Mouse (Mus musculus) cerebellum, adult (tissue): ENCODE results near the gene Fkbp15.

ENCODE experiments used
- ATAC-seq: cut with Nextera tagmentation; 2 replicates; pipeline ENCODE4 v1.9.2; 2017; ENCODE audit warnings: mild to moderate bottlenecking, moderate library complexity, mixed read lengths; ENCODE audit not compliant: insufficient number of reproducible peaks, low FRiP score, low TSS enrichment

Gene Fkbp15

DNA sequence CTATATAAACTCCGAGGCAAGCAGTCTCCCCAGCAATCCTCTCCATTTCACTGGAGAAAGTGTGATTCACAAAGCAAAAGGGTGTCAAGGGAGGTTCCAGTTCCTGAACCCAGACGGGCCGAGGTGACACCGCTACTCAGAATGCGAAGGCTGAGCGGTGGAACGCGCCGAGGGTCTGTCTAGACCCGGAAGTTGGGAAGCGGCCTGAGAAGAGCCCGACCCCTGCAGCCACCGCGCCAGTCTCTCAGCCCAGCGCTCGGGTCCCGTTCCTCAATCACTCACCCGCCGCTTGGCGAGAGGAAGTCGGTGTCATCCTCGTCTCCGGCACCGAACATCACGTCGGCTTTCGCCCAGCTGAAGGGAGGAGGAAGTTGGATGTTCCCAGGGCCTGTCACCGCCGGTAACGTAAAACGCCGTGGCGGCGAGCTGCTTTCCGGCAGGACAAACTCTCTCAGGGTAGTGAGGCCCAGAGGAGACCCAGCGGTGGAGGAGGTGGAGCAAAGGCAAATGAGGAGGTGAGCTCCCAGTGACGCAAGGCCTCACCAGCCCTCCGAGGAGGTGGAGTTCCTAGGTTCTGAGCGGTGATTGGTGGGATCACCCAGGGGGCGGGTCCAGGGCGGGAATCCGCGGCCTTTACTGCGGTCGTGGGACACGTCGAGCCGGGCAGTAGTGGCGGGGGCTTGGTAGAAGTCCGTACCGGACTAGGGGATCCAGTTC, at the start of gene Fkbp15, which contains the start of gene Slc31a1:
Fkbp15 (minus strand) TSS at position 461 of the 717 bp plus-strand sequence.
Slc31a1 (plus strand) TSS at position 640 of the 717 bp plus-strand sequence.
- ATAC-seq = peak; percentile 100

DNA sequence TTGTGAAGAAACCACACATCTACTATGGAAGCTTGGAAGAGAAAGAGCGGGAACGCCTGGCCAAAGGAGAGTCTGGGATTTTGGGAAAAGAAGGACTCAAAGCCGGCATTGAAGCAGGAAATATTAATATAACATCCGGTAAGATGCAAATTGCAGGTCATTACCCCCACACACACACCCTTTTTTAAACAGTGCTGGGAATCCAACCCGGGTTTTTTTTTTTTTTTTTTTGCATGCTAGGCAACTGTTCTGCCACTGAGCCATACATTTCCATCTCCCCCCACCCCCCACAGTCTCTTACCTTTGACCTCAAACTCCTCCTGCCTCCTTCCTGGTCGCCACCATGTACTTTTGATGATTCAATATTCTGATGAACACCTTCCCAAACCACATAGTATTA, 49.3 kb upstream of the Fkbp15 start:
- ATAC-seq = no peak

DNA sequence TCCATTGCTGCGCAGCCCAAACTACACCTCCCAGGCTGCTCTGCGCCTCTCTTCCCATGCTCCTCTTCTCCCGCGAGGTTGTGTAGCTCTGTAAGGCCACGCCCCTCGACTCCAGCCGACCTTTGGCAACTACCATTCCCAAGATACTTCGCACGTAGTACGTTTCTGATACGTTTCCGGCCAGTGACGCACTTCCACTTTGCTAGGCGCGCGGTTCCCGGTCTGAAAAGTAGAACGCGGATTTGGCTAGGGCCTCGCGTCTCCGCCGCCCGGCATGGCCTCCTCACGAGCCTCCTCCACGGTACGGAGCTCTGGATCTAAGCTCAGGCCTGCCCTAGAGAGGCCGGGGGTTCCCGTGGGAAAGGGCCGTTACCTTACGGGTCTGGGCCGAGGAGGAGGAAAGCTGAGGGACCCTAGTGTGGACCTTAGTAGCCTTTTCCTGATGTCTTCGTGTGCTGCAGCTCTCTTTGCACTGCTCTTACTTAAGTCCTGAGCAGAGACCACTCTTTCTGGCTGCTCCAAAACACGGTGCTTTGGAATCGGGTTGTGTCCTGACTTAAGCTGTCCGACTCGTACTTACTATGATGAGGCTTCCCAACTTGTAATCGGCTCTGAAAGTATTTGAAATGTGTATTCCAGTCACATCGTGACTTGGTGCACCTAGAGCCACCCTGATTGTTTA, 48.4 kb upstream of the Fkbp15 start, which contains the start of the genes Cdc26 and Prpf4:
Cdc26 (minus strand) TSS at position 42 of the 682 bp plus-strand sequence.
Prpf4 (plus strand) TSS at position 197 of the 682 bp plus-strand sequence.
- ATAC-seq = peak; percentile 98

DNA sequence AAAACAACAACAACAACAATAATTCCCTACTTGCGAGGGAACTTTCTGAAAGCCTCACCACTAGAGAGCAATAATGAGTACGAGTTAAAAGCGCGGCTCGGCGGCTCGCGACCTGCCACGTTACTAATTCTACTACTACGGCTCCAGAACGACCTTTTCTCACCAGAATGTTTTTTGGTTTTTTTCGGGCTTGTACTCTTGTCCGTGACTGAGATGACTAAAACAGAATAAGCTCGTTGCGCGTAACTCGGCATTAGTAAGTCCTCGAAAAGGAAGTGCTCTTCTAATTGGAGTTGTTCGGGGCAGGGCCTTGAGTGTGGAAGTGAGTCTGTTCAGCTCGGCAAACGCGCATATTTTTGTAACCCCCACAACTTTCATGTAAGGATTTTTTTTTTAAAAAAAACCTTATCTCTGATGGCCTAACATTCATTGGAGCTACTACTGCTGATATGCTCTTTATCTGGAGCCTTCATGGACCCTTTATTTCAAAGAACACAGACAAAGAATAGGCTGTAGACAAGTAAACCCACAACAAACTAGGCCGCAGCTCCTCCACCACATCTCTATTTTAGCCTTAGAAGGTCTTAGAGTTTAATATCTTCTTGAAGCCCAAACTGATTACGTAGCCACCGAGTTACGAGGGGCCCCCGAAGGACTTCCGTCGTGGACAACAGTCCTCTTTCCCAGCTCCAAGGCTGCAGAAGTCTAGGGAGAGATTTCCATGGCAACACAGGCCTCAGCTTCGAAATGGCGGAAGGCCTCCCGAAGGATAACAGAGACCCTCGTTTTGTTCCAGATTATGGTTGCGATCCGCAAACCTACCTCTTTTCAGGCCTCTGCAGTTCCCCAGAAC, 47.6 kb upstream of the Fkbp15 start:
- peak; percentile 47 for ATAC-seq

DNA sequence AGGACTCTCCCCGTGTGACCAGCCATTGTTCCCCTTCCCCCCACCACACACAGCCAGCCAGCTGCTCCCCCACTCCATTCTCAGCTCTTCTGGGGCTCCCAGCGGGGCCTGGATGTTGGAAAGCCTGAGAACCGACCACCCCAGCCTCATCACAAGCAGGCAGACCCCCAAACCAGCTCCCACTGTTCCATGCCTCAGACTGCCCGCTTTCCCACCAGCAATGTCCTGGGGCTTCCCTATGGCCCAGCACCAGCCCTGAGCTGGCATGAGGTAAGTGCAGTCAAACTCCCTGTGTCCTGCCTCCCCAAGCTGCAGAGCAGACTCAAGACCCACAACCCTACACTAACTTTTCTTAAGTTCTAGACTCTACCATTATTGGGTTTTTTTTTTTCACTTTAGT, 45.8 kb upstream of the Fkbp15 start:
- no peak for ATAC-seq

DNA sequence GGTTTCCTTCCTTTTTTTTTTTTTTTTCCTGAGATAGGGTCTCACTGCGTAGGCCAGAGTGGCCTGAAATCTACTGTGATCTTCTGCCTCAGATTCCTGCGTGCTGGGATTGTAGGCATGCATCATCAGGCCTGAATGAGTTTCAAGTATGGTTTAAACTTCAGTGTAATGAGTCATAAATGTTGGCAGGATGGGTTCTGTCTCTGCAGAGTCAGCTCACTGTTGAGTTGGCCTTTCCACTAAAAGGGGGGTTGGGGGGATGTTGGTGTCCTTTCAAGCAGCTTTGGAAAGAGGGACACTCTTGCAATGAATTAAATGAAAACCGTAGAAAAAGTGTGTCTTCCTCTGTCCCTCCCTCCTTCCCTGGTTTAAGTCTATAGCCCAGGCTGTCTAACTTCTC, 38.6 kb upstream of the Fkbp15 start:
- no peak for ATAC-seq

DNA sequence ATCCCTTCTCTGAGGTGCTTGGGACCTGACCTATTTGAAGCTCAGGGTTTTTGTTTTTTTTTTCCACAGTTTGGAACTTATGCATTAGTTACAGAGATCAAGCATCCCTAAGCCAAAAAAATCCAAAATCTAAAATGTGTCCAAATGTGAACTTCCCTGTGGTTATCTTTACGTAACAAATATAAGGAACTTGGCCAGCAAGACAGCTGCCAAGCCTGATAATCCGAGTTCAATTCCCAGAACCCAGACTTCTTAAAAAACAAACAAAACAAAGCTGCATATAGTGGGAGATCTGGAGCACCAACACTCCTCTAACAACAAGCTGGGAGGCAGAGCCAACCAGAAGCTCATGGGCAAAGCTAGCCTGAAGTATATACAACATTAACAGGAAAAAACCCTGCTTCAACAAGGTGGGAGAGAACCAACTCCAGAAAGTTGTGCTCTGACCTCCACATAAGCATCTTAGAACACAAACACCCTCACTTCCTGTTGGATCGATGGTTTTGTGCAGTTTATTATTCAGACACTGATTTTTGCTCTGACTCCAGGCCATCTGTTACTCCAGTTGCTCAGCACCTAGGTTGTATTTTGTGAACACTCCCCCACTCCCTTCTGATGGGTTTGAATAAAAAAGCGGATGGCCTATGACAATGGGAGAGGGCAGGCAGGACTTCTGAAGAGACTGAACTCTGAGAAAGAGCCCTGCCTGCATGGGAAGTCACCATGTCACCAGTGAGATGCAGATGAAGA, 37.4 kb upstream of the Fkbp15 start:
- ATAC-seq = no peak

DNA sequence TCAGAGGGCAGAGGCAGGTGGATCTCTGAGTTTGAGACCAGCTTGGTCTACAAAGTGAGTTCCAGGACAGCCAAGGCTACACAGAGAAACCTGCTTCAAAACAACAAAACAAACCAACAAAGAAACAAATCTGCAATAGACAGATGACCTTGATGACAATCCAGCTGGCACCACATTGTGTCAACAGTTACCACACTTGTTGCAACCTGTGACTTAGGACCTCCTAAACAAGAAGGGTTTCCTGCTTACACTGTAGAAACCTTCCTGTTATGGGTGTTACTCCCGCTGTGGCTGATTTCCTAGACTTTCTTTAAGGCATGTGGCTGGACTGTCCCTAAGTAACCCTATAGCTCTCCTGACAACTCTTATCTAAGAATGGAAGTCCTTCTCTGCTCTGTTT, 35.5 kb upstream of the Fkbp15 start:
- ATAC-seq = no peak

DNA sequence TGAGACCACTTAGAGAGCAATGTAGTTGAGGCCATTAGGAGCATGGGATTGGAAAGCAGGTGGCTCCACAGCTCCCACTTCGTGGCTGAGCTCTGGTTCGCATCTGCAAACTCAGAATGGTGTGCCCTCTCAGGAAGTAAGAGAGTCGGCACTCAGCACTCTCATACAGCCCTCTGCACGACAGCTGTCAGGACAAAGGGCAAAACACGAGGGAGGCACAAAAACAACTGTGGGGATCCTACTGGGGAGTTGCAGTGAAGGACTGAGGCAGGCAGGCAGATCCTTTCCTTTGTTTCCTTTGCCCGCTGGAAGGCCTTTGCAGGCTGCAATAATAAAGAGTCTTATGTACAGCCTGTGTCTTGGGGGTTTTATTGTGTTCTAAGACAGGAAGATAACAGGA, 33.1 kb upstream of the Fkbp15 start:
- ATAC-seq = no peak

DNA sequence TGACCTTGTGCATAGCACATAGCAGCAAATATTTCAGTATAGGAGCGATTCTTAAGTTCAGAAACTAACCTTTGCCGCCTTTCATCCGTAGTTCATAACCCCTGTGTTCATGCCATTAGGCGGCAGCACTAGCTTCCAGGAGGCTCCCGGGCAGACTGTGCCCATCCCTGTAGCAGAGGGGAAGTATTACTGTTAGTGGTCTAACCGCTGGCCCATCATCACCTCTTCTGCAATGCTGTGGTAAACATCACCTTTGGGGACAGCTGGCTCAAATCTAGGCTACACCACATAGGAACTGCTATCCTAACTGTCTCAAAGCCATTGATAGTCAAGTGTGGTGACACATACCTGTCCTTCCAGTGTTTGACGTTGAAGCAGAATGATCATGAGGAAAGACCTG, 31.5 kb upstream of the Fkbp15 start:
- no peak for ATAC-seq

DNA sequence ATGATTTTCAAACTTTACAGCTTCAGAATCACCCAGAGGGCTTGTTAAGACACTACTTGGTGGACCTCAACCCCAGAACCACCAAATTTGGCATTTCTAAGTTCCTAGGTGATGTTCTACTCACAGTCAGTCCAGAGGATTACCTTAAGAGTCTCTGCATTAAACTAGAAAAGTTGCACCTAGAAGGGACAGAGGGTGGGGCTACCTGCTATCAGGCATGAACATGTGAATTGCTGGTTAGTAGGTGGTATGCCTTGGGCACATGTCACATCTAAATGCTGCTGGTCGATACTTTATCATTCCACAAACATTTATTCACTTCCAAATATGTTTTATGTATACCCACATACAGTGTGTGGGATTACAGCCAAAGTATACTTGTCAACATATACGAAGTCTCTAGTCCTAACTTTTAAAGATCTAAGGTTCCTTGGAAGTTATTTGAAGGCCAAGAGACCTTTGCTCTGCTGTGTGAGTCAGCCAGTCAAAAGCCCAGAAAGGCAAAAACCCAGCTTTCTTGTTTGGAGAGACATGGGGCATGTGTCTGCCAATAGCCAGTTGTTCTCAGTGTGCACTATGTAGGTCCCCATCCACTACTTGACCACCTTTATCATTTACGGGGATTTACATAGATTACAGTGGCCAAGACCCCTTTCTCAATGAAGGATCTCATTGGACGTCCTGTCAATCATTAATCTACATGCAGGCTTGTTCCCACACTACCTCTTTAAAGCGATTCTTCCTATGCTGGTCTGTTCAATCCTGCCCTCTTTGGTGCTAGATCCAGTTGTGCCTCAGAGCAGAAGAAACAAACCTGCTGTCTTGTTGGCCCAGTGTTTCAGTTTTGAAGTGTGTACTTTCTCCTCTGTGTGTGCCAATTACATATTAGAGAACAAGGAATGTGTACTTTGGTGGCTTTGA, 29.5 kb upstream of the Fkbp15 start:
- ATAC-seq = no peak

DNA sequence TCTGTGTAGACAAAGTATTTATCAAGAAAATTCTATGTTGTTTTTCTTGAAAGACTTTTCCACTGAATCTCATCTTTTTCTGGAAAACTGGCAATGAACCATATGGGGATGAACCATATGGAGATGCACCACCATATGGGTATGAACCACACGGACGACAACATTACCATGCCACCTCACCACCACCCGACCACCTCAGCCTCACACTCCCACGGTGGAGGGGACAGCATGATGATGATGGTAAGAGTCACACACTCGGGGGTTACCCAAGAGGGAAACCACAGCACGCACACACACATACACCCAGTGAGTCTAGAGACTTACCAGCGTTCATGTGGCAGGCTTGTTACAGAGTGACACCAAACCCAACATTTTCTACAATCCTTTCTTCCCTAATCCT, 25.1 kb upstream of the Fkbp15 start:
- ATAC-seq = no peak

DNA sequence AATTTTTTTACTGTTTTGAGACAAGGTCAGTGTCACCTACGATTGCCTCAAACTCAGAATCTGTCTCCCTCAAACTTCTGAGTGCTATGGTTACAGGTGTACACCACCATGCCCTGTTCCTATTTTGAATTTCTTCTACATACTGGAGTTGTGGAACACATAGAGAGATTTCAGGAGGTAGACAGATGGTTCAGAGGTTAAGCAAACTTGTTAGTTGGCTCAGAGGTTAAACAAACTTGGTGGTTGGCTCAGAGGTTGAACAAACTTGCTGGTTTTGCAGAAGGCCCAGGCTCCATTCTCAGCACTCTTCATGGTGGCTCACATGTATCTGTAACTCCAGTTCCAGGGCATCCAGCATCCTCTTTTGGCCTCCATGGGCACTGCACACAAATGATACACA, 23.8 kb upstream of the Fkbp15 start:
- no peak for ATAC-seq

DNA sequence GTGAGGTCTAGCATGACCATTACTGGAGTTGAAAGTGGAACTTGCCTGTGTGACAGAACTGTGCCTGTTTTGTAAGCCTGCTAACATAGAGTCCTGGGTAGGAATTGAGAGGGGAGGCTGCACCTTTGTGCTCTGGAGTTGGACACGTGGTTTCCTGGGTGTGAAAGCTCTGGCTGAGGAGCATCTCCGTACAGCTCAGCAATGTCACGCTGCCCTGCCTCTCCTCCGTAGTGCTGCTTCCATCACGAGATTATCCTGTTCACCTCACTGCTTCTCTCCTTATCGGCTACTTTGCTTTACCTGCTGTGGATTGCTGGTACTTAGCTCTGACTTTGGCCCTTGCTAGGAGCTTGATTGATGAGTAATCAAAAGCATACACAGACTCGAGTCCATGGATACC, 23.4 kb upstream of the Fkbp15 start:
- ATAC-seq = no peak

DNA sequence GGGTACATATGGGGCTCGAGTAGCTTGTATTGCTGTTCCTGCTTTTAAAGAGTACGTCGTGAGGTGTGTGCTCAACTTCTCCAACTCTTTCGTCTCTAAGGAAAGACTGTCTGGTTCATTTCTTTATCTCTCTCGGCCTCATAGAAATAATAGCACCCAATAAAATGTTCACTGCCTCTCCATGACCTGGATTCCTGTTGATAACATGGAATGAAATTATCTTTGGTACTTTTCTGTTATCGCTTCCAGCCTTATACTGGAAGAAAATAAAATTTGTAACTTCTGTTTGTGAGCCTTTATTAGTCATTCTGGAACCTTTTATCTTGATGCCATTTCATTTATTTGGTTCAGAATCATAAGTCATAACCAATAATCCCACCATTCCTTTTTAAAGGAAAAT, 22.9 kb upstream of the Fkbp15 start:
- ATAC-seq = no peak

DNA sequence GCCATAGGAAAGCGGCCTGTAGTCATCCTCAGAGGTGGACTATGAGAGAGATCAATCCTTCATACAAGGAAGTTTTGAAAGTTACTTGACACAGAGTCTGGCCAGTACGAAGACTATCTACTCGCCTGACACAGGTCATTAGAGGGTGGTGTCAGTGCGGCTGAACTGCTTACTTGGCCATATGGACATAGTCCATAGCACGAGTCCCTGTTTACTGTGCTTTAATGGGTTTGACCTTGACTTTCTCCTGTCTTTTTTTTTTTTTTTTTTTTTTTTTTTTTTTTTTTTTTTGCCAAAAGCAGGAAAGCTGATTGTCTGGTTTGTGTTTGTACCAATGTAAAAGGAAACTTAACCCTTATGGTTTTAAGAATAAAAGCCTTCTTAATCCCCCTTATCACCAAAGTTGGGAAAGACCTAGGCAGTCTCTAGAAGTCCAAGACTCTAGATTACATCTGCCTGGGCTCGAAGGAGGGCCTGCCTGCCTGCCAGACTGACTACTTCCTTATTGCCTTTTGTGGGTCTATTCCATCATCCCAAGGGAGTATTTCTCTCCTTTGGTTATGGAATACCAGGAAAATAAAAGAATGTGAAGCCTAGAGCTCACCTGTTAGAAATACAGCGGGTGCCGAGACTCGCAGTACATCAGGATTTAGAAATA, 19.5 kb upstream of the Fkbp15 start:
- ATAC-seq = no peak

DNA sequence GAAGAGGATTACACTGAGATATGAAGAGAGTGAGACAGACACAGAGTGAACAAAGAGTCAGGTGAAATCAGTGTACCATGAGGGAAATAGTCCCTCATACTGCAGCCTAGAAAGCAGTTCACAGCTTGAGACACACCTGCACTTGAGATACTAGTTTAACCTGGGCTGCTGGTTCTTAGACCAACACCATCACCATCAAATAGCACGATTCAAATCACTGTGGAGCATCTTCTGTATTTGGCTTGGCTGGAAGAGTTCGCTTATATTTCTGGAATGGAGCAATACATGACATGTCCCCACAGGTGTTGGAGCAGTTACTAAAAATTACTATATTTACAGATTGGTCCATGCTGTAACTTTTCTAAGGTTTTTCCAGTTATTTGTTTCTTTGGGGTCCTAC, 15.8 kb upstream of the Fkbp15 start:
- no peak for ATAC-seq

DNA sequence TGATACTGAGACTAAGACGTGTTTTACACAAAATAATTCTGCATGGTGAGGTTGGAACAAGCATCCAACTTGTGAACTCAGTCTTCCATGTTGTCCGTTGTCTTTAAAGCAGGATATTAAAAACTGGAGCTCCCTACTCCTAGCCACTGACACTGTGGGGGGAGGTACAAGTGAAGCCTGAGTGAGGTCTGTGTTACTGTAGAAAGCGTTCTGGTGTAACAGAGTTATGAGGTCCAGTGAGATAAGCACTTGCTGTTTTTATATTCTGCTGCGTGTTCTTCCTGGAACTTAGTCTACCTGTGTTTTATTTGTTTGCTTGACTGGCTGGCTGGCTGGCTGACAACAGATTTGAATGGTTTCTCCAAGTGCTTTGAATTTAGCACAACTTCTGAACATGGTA, 14.0 kb upstream of the Fkbp15 start:
- no peak for ATAC-seq

DNA sequence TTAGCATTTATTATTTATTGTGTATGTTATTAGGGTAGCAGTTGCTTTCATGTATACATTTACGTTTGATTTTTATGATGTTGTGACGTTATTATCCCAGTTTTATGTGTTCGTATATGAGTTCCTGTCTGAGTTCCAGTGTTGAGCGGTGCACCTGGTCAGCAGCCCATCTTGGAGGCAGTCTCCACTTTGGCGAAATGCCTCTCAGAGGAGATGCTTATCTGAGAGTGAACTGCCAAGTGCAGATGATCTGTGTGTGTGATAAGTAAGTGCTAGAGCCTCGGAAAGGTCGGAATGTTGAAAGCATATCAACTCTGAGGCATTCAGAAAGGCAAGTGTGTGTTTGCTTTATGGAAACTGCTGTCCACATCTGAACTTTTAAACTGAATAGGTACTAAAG, 13.3 kb upstream of the Fkbp15 start:
- ATAC-seq = no peak
